Mouse (Mus musculus) CD4-positive helper T cell, adult 2 months (primary cell): ENCODE data around the gene Hspa2.

ENCODE experiments used
- DNase-seq: peaks from one replicate; pipeline ENCODE4 v3.0.0-alpha.2; 2012; ENCODE audit warnings: low read depth, missing footprints, low spot score

Hspa2 gene

GRCm38 (mm10) chr12:76403886-76404537, at the start of gene Hspa2:
Gene Hspa2 (plus strand): TSS chr12:76404176.
- peak; percentile 98 for DNase-seq

DNA sequence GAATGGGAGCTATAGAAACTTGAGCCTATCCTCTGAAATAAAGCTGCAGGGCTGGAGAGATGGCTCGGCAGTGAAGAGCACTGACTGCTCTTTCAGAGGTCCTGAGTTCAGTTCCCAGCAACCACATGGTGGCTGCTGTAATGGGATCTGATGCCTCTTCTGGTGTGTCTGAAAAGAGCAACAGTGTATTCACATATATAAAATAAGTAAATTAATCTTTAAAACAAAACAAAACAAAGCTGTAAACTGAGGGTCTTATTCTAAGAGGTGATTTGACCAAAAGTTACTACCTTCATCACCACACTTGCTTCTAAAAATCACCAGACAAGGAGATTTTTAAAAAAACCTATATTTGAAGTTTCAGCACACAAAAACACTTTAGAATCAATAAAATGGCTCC, 43.1 kb upstream of the Hspa2 start:
- DNase-seq: no peak

DNA sequence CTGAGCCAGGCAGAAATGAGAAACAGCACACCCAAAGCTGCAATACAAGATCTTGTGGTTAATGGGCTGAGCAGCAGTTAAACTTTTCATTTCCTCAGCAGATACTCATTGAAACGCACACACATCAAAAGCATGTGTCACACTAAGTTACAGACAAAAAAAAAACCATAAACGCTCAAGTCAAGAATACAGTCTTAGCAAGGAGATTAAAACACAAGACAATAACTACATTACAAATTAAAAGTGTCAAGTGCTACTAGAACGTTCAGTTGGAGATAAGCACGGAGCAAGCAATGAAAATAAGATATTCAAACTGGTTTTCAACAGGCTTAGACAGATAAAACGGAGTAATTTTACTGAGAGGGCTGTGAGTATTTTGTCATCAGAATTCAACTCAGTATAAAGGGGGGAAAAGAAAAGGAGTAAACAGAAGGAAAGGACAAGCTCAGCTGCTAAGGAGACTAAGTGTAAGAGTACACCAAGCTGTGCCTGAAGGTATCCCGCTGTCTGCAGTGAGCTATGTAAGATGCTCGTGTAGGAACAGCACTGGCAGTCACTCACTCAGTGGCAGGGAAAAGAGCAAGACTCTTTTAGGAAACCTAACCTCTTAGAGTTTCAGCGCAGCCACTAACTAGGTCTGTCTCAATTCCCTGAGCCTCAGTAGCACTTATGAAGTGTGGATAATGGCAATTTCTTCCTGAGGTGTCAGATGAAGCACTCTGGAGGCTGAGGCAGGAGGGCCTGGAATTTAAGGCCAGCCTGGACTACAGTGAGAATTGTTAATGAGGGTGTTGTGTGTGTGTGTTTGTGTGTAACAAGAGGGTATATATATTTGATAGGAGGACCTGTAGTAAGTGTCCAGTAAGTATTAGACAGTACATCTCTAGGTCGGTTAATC, 42.3 kb upstream of the Hspa2 start:
- DNase-seq: peak; percentile 81

DNA sequence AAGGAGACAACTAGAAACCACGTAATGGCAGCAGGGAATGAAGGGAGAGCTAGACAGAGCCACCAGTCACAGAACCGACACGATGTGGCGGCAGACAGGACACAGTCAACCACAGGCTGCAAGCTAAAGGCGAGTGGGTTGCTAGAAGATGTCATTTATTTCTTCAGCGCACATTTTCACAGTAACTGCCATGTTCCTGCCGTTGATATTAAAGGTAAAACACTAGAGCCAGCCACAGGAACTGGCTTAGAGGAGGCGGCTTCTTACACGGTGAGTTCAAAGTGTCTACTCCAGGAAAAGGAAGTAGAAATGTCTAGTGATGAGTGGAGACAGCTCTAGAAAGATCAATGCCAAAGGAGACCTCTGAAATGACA, 41.7 kb upstream of the Hspa2 start:
- DNase-seq: peak; percentile 84

DNA sequence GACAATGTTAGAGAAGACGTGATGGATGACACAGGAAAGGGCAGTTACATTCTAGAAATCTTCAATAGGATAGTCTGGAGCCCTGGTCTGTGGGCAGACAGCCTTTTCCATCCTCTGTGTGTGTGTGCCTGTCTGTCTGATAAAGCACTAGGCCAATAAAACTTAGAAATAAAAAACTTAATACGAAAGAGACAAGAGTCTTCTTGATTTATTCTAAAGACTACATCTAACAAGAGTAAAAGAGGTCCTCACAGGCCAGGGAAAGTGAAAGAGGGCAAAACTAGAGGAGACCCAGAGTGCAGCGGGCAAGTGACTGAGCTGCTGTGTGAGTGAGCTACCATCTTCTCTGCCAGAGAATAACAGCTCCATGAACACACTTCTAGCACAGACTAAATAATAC, 37.7 kb upstream of the Hspa2 start:
- no peak for DNase-seq

DNA sequence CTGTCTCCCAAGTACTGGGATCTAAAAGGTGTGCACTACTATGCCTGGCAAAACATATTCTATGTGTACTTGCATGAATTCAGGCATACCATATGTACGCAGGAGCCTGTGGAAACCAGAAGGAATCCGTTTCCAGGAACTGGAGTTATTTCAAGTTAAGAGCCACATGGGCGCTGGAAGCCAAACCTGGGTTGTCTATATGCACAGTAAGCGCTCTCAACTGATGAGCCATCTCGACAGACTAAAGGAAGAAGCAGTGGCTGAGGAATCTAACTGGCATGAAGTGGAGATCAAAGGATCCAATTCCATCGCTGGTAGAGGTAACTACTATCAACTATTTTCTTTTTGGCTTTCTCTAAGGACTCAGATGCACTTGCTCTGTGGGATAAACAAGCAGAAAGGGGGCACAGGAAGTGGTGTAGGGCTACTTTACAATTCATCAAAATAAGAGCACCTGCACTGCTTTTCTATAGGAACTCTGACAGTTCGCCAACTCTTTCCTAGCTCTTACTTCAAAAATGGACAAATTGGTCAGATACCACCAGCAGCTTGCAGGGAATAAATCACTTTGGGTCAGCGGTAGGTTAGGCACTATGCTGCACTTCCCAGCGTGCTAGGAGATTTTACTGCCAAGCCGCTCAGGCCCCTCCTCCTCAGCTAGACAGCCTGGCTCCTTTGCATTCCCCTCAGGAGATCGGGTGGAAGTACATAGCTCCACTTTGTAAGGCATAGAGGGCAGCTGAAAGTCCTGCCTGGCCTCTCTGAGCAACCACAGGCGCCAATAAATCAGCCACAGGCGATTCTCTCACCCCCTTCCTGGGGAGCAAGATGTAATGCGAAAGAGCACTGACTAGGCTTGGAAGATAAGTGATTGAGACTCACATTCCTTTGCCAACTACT, 36.6 kb upstream of the Hspa2 start:
- DNase-seq: peak; percentile 70

DNA sequence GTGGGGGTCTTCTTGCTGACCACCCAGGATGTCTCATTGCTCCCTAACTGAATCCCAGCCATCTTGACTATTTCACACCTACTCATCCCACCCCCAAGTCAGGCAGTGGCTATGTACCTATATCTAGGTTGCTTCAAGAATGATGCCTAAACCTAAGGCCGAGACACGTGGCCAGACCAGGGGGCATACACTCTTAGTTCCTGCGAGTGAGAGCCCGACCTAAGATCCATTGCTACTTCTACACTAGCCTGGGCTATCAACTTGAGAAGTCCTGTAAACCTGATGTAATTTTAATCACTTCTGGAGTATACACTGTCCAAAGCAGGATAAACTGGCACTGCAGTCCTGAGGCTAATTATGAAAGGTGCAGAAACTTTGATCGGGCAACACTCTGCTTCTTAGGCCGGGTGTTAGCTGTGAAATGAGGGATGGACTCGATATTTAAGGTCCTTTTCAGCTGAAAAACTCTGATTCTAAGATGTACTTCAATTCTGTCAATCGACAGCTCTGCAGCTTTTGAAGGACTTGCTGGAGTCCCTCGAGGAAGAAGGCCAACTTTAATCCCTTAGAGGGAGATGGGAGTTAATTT, 35.7 kb upstream of the Hspa2 start:
- DNase-seq: peak; percentile 33

GRCm38 (mm10) chr12:76368790-76369205, 35.2 kb upstream of the Hspa2 start:
- DNase-seq: peak; percentile 67

GRCm38 (mm10) chr12:76369206-76369977, 34.6 kb upstream of the Hspa2 start, which contains the start of gene Zbtb25:
Gene Zbtb25 (minus strand): TSS chr12:76369602.
- peak; percentile 93 for DNase-seq

DNA sequence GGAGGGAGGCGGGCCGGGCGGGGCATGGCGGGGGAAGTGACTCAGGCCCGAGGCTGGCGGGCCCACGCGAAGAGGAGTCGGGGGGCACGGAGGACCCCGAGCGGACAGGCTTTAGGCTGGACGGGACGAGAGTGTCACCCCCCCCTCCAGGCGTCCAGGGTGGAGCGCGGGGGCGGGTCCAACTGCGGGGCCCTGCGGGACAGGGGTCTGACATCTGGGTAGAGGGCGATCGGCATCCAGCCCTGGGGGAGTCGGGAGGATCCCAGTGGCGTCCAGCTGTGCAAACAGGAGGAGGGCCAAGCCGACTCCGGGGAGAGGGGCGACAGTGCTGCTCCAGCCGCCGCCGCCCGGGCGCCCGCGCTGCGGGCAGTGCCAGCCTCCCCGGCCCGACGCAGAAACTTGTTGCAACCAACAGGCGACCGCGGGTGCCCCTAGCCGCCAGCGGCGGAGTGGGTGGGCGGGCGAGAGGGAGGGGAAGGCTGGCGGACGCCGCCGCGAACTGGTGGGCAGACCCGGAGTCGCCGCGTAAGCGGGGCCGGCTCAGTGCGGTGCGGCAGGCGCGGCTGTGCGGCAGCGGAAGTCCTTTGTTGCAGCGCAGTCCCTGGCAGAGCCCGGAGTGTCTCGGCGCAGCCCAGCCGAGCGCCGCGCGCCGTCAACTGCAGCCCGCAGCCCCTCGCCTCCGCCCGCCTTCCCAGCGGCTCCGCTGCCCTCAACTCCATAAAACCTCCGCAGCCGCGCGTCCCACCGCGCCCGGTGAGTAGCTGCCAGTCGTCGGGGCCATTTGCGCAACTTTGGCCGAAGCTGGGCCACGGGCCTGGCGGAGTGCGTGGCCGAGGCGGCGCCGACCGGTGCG, 33.8 kb upstream of the Hspa2 start, which contains the start of gene Zbtb1:
TSS of gene Zbtb1 (plus strand) at position 289 of the 853 bp plus-strand sequence.
- peak; percentile 91 for DNase-seq

- DNase-seq: peak; percentile 83
These were observed 33.0 kb upstream of the Hspa2 start for GRCm38 (mm10) chr12:76370831-76371571.

- no peak for DNase-seq
These were observed 31.9 kb upstream of the Hspa2 start for GRCm38 (mm10) chr12:76372046-76372445.

DNA sequence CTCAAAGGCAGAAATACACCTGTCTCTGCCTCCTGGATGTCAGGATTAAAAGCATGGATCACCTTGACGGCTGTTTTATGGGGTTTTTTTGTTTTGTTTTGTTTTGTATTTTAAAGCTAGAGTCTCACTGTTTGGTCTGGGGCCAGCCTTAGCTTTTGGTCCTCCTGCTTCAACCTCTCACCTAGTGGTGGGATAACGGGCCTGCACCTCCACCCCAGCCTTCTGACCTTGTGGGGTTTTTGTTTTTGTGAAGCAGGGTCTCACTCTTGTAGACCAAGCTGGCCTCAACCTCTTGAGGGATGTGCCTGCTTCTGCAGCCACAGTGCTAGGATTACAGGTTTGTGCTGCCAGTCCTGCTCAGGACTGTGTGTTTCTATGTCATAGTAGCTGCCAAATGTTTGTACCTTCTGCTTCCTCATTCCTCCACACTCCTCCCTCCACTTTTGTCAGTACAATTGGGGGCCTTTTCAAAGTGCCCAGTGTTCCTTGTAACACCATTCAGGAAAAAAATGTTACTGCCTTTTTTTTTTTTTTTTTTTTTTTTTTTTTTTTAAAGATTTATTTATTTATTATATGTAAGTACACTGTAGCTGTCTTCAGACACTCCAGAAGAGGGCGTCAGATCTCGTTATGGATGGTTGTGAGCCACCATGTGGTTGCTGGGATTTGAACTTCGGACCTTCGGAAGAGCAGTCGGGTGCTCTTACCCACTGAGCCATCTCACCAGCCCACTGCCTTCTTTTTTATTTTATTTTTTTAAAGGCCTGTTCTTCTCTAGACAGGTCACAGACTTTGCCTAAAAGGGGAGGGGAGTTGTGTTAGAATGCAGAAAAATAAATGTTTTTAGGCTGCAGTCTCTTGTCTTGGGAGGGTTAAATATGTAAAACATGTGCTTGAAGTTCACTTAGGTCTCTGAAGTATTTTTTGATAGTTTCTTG, 30.8 kb upstream of the Hspa2 start:
- DNase-seq: peak; percentile 67

DNA sequence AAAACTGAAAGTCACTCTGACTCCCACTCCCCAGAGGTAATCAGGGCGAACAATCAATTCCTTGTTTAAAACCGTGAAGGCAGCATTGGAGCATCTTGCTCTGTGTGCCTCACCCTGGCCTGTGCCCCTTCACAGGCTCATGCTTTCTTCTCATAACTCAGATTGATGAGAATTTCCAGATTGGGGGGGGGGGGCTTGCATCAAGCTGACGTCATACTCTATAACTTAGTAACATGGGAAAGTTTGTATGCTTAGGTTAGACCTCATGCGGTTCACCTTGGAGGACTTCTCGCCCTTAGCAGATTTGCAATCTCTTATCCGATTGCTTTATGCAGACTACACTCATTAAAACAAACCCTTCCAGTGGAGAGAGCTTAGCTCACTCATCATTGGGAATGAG, 30.0 kb upstream of the Hspa2 start:
- peak; percentile 80 for DNase-seq

GRCm38 (mm10) chr12:76374911-76375310, 29.1 kb upstream of the Hspa2 start:
- no peak for DNase-seq

- DNase-seq: peak; percentile 83
These were observed 28.5 kb upstream of the Hspa2 start for GRCm38 (mm10) chr12:76375506-76375905.

DNA sequence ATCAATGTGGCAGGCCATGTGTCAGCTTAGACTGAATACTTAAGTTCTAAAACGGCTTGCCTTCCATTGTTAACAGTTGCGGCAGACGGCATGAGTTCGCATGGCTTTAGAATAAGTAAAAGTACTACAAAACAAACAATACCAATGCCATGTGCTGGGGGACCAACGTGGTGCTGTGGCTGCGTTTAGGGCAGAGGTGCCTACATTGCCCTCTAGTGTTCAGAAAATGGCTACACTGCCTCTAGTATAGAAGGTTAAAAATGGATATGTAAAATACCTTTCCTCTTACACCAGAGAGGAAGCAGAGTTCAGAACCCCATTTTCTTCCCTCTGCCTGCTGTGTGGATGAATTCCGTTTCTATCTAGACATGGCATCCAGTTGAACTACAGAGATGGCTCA, 27.3 kb upstream of the Hspa2 start:
- peak; percentile 82 for DNase-seq

DNA sequence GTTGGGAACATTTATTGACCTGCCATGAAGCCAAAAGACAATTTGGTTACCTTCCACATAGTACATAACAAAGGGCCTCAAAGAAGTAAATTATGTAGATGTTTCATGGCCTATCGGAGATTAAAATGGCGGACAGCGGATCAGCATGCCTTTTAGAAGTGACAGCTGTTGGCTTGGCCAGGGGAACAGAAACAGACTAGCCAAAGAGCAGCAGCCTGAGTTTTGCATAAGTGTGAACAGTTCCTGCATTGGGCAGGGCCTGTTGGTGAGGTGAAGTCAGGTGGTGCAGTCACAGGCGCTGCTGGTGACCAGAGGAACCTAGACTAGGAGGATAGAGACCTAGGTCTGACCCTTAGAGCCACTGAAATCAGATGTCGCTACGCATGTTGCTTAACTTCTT, 26.9 kb upstream of the Hspa2 start:
- peak; percentile 39 for DNase-seq
